Mouse (Mus musculus): ENCODE results near the gene Pla2g4b. TPM values are rescaled to one million over a fixed set of nuclear protein-coding genes. Genes with fewer than 3 reads are reported as not detected.

The Pla2g4b gene
- total and polyA plus RNA-seq, 2 experiments from 2014 or later, result 0.20 TPM; not detected in 1

DNA sequence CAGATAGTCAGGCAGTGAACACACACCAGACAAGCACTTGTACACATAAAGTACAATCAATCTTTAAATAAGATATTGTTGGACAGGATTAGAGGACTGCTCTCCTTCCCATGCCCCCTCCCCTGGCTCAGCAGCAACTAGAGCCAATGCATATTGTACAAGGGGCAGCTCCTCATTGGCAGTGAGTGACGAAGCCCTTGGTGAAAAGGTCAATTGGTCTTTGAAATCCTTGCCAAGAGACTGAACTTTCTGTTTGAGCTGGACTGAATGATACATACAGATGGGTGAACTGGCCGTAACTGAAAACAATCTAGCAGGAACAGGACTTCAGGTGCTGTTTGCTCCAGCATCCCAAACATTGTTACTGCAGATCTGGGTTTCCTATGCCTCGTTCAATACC lies 54.2 kb downstream of the Pla2g4b start:
- ATAC-seq (ENCODE audit: insufficient read depth, low read depth) (no peak), DNase-seq (ENCODE audit: low spot score) (no peak)
- Histone ChIP-seq H3K27me3 (ENCODE audit: control insufficient read depth, insufficient read depth, low read length) (no peaks in the 10 kb centered on the region), H3K4me3 (ENCODE audit: low read depth, low read length) (no peak overlapping the region), H3K4me1 (ENCODE audit: control insufficient read depth, insufficient read depth) (peaks cover 6% of the 10 kb centered on the region; the same call in 1 of the 2 replicates), H3K4me2 (ENCODE audit: low read depth, low read length) (no peak overlapping the region), H3K9ac (replicated peaks; ENCODE audit: low read depth, low read length) (no peak overlapping the region), H3K9me3 (replicated peaks; ENCODE audit: control insufficient read depth, low read length) (no peaks in the 10 kb centered on the region), H3K27ac (ENCODE audit: low read depth) (no peak overlapping the region), H3K36me3 (replicated peaks; ENCODE audit: control insufficient read depth, insufficient read depth, low read length) (peaks cover 40% of the 10 kb centered on the region)
- no peak for TF ChIP-seq EP300 (IDR thresholded peaks at IDR 0.05; ENCODE audit: low read depth)
- no peak for TF ChIP-seq CTCF (IDR thresholded peaks at IDR 0.05; ENCODE audit: low read depth)
- 80% methylated on average over 3 of the region's 3 CpGs for WGBS

GRCm38 (mm10) chr2:120087897-120088296 lies 54.7 kb downstream of the Pla2g4b start:
- H3K27me3 ChIP-seq (ENCODE audit: control insufficient read depth, insufficient read depth, low read length), result no peaks in the 10 kb centered on the region
- DNase-seq (ENCODE audit: low spot score) (no peak), ATAC-seq (ENCODE audit: insufficient read depth, low read depth) (no peak)
- TF ChIP-seq EP300 (IDR thresholded peaks at IDR 0.05; ENCODE audit: low read depth) (no peak), CTCF (IDR thresholded peaks at IDR 0.05; ENCODE audit: low read depth) (no peak)
- WGBS, result 93% methylated on average over 2 of the region's 2 CpGs
- no peak overlapping the region for H3K4me3 ChIP-seq (ENCODE audit: low read depth, low read length)
- H3K27ac ChIP-seq (ENCODE audit: low read depth), result no peak overlapping the region
- H3K4me2 ChIP-seq (ENCODE audit: low read depth, low read length), result no peak overlapping the region
- H3K9ac ChIP-seq (replicated peaks; ENCODE audit: low read depth, low read length), result no peak overlapping the region
- peaks cover 6% of the 10 kb centered on the region; the same call in 1 of the 2 replicates for H3K4me1 ChIP-seq (ENCODE audit: control insufficient read depth, insufficient read depth)
- no peaks in the 10 kb centered on the region for H3K9me3 ChIP-seq (replicated peaks; ENCODE audit: control insufficient read depth, low read length)
- peaks cover 46% of the 10 kb centered on the region for H3K36me3 ChIP-seq (replicated peaks; ENCODE audit: control insufficient read depth, insufficient read depth, low read length)

DNA sequence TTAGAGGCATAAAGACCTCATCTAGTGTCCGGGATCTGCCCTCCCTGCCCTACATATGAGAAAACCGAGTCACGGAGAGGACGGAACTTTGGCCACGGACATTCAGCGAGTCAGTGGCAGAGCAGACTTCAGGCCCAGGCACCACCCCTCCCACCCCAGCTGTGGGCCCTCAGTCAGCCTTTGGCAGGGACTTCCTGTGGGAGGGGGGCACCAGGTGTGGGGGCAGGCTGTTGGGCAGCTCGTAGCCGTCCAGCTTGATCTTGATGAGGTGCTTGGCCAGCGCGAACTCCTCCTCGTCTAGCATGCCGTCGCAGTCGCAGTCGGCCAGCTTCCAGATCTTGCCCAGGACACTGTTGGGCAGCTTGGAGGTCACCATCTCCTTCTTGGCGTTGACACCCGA lies 57.8 kb downstream of the Pla2g4b start:
- 60% methylated on average over 17 of the region's 17 CpGs for WGBS
- Histone ChIP-seq H3K4me1 (ENCODE audit: control insufficient read depth, insufficient read depth) (peaks cover 13% of the 10 kb centered on the region), H3K4me2 (ENCODE audit: low read depth, low read length) (no peak overlapping the region)

More for the DNA sequence above, 57.8 kb downstream of the Pla2g4b start:
- Histone ChIP-seq H3K27ac (ENCODE audit: low read depth) (peak overlapping the region; percentile 47; the same call in 1 of the 2 replicates), H3K9me3 (replicated peaks; ENCODE audit: control insufficient read depth, low read length) (no peaks in the 10 kb centered on the region), H3K27me3 (ENCODE audit: control insufficient read depth, insufficient read depth, low read length) (no peaks in the 10 kb centered on the region), H3K9ac (replicated peaks; ENCODE audit: low read depth, low read length) (0 out of 2 replicates have a peak overlapping the region, but pooled peaks have one; percentile 11), H3K36me3 (replicated peaks; ENCODE audit: control insufficient read depth, insufficient read depth, low read length) (peaks cover 62% of the 10 kb centered on the region), H3K4me3 (ENCODE audit: low read depth, low read length) (no peak overlapping the region)
- ATAC-seq (ENCODE audit: insufficient read depth, low read depth) (no peak), DNase-seq (ENCODE audit: low spot score) (no peak)
- TF ChIP-seq EP300 (IDR thresholded peaks at IDR 0.05; ENCODE audit: low read depth) (no peak), CTCF (IDR thresholded peaks at IDR 0.05; ENCODE audit: low read depth) (no peak)

Small RNA genes within 50 kb of the gene (microRNA-seq; reads per million reads assigned to microRNA genes)
- gene Mir7665, result not detected

Other genes starting within 250 kb of the Pla2g4b start
- 13.9 and 20.5 TPM in 2 replicates for gene Rpap1, start 245.9 kb upstream of the Pla2g4b start, total RNA-seq (2014; rRNA removed; ENCODE audit: low replicate concordance)
- gene Rpap1, start 245.9 kb upstream of the Pla2g4b start, polyA plus RNA-seq (2015; fragmentation: Nextera tagmentation; extraction: Ambion mirVana), result 9.0 and 10.2 TPM in 2 replicates
- 8.5 and 19.0 TPM in 2 replicates for gene Tyro3, start 235.7 kb upstream of the Pla2g4b start, total RNA-seq (2014; rRNA removed; ENCODE audit: low replicate concordance)
- 3.1 and 3.5 TPM in 2 replicates for gene Tyro3, start 235.7 kb upstream of the Pla2g4b start, polyA plus RNA-seq (2015; fragmentation: Nextera tagmentation; extraction: Ambion mirVana)
- gene Mga, start 136.2 kb upstream of the Pla2g4b start, total RNA-seq (2014; rRNA removed; ENCODE audit: low replicate concordance), result 48.5 and 68.4 TPM in 2 replicates
- gene Mga, start 136.2 kb upstream of the Pla2g4b start, polyA plus RNA-seq (2015; fragmentation: Nextera tagmentation; extraction: Ambion mirVana), result 10.8 and 11.6 TPM in 2 replicates
- gene Mapkbp1, start 60.7 kb upstream of the Pla2g4b start, total RNA-seq (2014; rRNA removed; ENCODE audit: low replicate concordance), result 7.6 and 18.7 TPM in 2 replicates
- gene Mapkbp1, start 60.7 kb upstream of the Pla2g4b start, polyA plus RNA-seq (2015; fragmentation: Nextera tagmentation; extraction: Ambion mirVana), result 1.1 TPM in 2 replicates
- 8.5 and 14.1 TPM in 2 replicates for gene Jmjd7, start 5.9 kb upstream of the Pla2g4b start, total RNA-seq (2014; rRNA removed; ENCODE audit: low replicate concordance)
- 18.0 and 20.3 TPM in 2 replicates for gene Jmjd7, start 5.9 kb upstream of the Pla2g4b start, polyA plus RNA-seq (2015; fragmentation: Nextera tagmentation; extraction: Ambion mirVana)
- gene Gm28042, start 5.9 kb upstream of the Pla2g4b start, total RNA-seq (2014; rRNA removed; ENCODE audit: low replicate concordance), result 0.12 and 18.7 TPM in 2 replicates
- gene Gm28042, start 5.9 kb upstream of the Pla2g4b start, polyA plus RNA-seq (2015; fragmentation: Nextera tagmentation; extraction: Ambion mirVana), result 0.74 and 1.4 TPM in 2 replicates
- gene Ehd4, start 121.2 kb downstream of the Pla2g4b start, total RNA-seq (2014; rRNA removed; ENCODE audit: low replicate concordance), result 231 and 250 TPM in 2 replicates
- gene Ehd4, start 121.2 kb downstream of the Pla2g4b start, polyA plus RNA-seq (2015; fragmentation: Nextera tagmentation; extraction: Ambion mirVana), result 438 and 547 TPM in 2 replicates
- 1.6 and 1.7 TPM in 2 replicates for gene Pla2g4e, start 211.9 kb downstream of the Pla2g4b start, total RNA-seq (2014; rRNA removed; ENCODE audit: low replicate concordance)
- 2.9 TPM in 2 replicates for gene Pla2g4e, start 211.9 kb downstream of the Pla2g4b start, polyA plus RNA-seq (2015; fragmentation: Nextera tagmentation; extraction: Ambion mirVana)